Mouse (Mus musculus): ENCODE data around the gene Gm32802.
"Not testable (repeated sequence)": the region's sequence is repeated elsewhere in the genome, so short reads cannot be mapped to it uniquely, and the experiment has no call there.

Gene Gm32802

GRCm38 (mm10) chr10:118258388-118258787 lies at the start of gene Gm32802:
TSS of gene Gm32802 (plus strand) at chr10:118258688.
- not testable (repeated sequence) for DNase-seq (ENCODE audit: low read depth, low spot score)

GRCm38 (mm10) chr10:118215719-118216393 lies 42.6 kb upstream of the Gm32802 start:
- DNase-seq (ENCODE audit: low read depth, low spot score): not testable (repeated sequence)

GRCm38 (mm10) chr10:118227629-118228028 lies 30.9 kb upstream of the Gm32802 start:
- DNase-seq (ENCODE audit: low read depth, low spot score): not testable (repeated sequence)

DNA sequence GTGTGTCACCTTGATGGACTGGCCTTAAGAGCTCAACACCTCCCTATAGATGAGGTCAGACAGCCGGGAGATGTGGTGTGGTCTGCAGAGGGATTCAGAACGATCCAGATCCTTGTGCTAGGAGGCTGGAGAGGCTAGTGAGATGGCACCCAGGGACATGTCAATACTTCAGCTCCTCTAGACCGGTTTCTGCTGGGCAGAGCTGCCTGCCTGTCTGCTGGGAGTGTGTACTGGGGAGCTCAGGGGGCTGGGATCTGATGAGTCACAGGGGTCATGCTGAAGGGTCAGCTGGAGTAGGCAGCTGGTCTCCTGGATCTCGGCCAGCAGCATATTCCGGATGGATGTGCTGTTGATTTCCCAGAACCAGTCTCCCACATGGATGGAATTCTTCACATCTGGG lies 25.9 kb upstream of the Gm32802 start:
- not testable (repeated sequence) for DNase-seq (ENCODE audit: low read depth, low spot score)

GRCm38 (mm10) chr10:118240680-118241079 lies 17.8 kb upstream of the Gm32802 start, which contains the start of gene Gm32717:
TSS of gene Gm32717 (minus strand) at chr10:118240780.
- not testable (repeated sequence) for DNase-seq (ENCODE audit: low read depth, low spot score)

DNA sequence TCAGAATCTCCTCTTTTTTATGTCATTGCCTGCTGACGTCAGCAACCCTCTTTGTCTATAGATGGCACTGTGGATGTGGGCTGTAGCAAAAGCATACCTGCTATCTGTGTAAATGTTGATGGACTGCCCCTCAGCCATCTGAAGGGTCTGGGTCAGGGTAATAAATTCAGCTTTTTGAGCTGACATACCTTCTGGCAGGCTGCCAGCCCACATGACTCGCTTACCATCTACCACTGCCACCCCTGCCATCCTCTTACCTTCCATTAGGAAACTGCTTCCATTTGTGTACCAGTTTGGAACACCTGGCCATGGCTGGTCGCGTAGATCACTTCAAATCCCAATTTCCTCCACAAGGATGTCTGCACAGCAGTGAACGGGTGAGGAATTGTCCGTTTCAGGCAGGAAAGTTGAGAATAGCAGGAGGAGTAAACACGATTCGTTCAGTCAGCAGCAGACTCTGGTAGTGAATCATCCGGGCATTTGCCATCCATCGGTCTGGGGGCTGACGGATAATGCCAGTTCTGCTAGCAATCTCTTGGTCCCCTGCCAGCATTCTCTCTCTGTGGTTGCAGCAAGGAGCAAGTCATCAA lies 9.4 kb upstream of the Gm32802 start:
- DNase-seq (ENCODE audit: low read depth, low spot score): peak; percentile 40

GRCm38 (mm10) chr10:118250852-118251295 lies 7.6 kb upstream of the Gm32802 start:
- DNase-seq (ENCODE audit: low read depth, low spot score): peak; percentile 48

- not testable (repeated sequence) for DNase-seq (ENCODE audit: low read depth, low spot score)
Measured at GRCm38 (mm10) chr10:118268812-118269211, 10.3 kb downstream of the Gm32802 start.

DNA sequence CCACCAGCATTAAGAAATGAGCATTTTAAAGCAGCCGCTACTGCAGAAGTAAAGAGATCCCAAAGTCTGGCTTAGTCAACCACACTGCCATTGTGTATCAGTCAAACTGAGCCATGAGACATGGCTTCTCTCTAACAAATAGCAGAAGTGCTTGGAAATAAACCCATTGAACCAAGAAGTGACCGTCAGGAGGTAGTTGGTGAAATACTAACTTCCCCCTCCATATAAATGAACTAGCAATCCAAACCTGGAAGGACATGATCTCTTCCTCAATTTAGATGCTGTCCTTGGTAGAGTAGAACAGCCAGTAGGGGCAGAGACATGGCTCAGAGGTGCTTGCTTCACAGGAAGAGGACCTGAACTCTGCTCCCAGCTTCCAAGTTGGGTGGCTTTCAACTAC lies 12.9 kb downstream of the Gm32802 start:
- DNase-seq (ENCODE audit: low read depth, low spot score): not testable (repeated sequence)

DNA sequence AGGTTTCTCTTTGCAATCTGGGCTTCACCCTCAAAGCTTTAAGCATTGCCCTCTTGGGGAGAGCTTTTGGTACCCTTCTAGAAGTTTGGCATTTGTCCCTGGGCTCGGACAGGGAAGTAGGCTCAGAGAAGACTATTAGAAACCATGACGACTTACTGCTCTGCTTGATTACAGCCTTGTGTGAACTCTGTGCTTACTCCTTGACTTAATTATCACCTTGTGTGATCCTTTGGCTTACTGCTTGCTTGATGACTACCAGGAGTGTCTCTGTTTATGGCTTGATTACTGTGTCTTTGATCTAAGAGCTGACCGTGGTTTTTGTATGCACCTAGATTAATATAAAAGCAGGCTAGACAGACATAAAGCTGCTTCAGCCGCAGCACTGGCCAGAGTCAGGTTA lies 19.6 kb downstream of the Gm32802 start:
- DNase-seq (ENCODE audit: low read depth, low spot score): not testable (repeated sequence)

DNA sequence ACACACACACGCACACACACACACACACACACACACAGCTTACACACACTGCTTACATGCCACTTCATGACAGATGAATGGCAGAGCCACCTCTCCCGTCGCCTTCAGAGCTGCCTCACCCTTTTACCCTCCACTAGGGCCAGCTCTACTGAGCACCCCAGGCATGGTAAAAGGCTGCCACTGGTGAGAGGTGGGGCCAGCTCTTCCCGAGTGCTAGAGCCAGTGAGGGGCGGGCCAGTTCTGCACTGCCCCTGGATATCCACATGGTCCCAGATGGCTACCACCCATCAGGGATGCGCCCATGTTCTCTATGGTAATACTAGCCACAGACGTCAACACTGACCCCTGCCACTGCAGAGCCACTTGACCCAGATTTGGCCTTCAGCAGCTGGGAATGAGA lies 24.1 kb downstream of the Gm32802 start:
- DNase-seq (ENCODE audit: low read depth, low spot score): not testable (repeated sequence)

DNA sequence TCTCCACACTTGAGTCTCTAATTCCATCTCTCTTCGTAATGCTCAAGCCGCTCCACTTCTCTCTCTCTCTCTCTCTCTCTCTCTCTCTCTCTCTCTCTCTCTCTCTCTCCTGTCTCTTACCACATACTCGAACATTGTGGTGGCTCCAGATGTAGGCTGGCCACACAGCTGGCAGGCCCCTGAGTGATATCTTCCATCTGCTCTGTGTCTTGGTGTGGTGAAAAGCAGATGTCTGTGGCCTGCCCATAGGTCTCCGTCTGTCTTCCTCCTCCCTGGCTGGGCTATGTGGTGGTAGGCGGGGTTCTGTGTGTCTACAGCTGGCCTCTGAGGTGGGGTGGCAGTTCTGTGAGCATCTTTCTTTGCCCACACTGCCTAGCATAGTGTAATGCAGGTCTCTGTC lies 24.5 kb downstream of the Gm32802 start:
- not testable (repeated sequence) for DNase-seq (ENCODE audit: low read depth, low spot score)

DNA sequence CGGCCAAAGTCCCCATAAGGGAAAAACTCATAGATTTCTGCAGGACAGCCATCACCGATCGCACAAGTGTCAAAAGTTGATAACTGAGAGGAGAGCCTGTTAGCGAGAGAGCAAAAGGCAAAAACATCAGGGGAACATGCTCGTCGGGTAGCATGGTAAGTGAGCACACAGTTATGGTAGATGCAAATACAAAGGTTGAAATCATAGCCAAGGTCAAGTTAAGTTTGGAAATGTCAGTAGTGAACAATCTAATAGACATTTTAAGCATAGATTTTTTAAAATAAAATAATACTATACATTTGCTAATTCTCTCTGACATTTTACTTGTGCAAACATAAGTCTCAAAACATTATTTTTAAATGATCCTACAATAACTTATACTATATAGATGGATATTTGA lies 36.5 kb downstream of the Gm32802 start, which contains the start of gene Iltifb:
Gene Iltifb (minus strand): TSS at position 101 of the 400 bp plus-strand sequence.
- no peak for DNase-seq (ENCODE audit: low read depth, low spot score)

- not testable (repeated sequence) for DNase-seq (ENCODE audit: low read depth, low spot score)
Measured at GRCm38 (mm10) chr10:118302133-118302532, 43.6 kb downstream of the Gm32802 start.

Data from 3T3-L1 (cell line).